Mouse (Mus musculus) MEL (cell line): ENCODE data around the gene Smc4. TPM values are rescaled to one million over a fixed set of nuclear protein-coding genes. Genes with fewer than 3 reads are reported as not detected.
A peak's percentile ranks its signal among the peaks of the same experiment; 100 is the strongest.

ENCODE experiments used
- DNase-seq: peaks from one replicate; pipeline ENCODE4 v3.0.0; 2011; ENCODE audit warnings: low read depth, low spot score
- H3K27ac ChIP-seq: 2 replicates; pipeline ENCODE4 v1.5.1; 2012; ENCODE audit warnings: low read depth, mild to moderate bottlenecking, control low read depth, low read length, moderate library complexity; ENCODE audit not compliant: control insufficient read depth
- H3K27me3 ChIP-seq, 2 experiments: fragments of 150-350 bp in 1 of 2; sonication (generic) in 1 of 2; 2 replicates each; pipeline ENCODE4 v1.6.1; 2012; ENCODE audit warnings: low read length in 2 of 2, mild to moderate bottlenecking in 2 of 2, improper control_type of control experiment in 1 of 2, moderate library complexity in 1 of 2; ENCODE audit not compliant: insufficient read depth in 2 of 2, control insufficient read depth in 1 of 2
- H3K36me3 ChIP-seq, 2 experiments: 2 replicates each; pipeline ENCODE4 v1.6.1; 2012 to 2014; ENCODE audit warnings: low read length in 2 of 2, improper control_type of control experiment in 1 of 2, inconsistent platforms in 1 of 2, mild to moderate bottlenecking in 1 of 2; ENCODE audit not compliant: insufficient read depth in 2 of 2, control insufficient read depth in 1 of 2
- H3K4me1 ChIP-seq, 2 experiments: fragments of 150-350 bp in 1 of 2; sonication (generic) in 1 of 2; 2 replicates each; pipeline ENCODE4 v1.6.1; 2012; ENCODE audit warnings: low read length in 2 of 2, improper control_type of control experiment in 1 of 2, mild to moderate bottlenecking in 1 of 2; ENCODE audit not compliant: insufficient read depth in 2 of 2, control insufficient read depth in 1 of 2
- H3K4me3 ChIP-seq, 2 experiments: fragments of 150-350 bp in 1 of 2; sonication (generic) in 1 of 2; 2 replicates each; pipeline ENCODE4 v1.5.1; 2012; ENCODE audit warnings: low read depth in 2 of 2, low read length in 2 of 2, mild to moderate bottlenecking in 2 of 2, moderate library complexity in 2 of 2, control low read depth in 1 of 2, improper control_type of control experiment in 1 of 2; ENCODE audit not compliant: control insufficient read depth in 1 of 2, insufficient read depth in 1 of 2
- H3K79me2 ChIP-seq: 2 replicates; pipeline ENCODE4 v1.6.1; 2012; ENCODE audit warnings: mild to moderate bottlenecking, low read length, moderate library complexity; ENCODE audit not compliant: control insufficient read depth, poor library complexity, insufficient read depth
- H3K9ac ChIP-seq: 2 replicates; pipeline ENCODE4 v1.6.1; 2012; ENCODE audit warnings: low read depth, mild to moderate bottlenecking, control low read depth, low read length, moderate library complexity; ENCODE audit not compliant: control insufficient read depth, poor library complexity, severe bottlenecking
- H3K9me3 ChIP-seq: fragments of 150-350 bp; sonication (generic); replicated peaks from 2 replicates; pipeline ENCODE4 v1.6.1; 2012; ENCODE audit warnings: mild to moderate bottlenecking, low read length, improper control_type of control experiment, moderate library complexity; ENCODE audit not compliant: insufficient read depth
- CHD1 ChIP-seq: IDR thresholded peaks from 2 replicates; pipeline ENCODE4 v1.6.1; 2012; ENCODE audit warnings: low read depth, mild to moderate bottlenecking, inconsistent platforms, low read length, improper control_type of control experiment
- CTCF ChIP-seq, 3 experiments: IDR thresholded peaks in 2 of 3; conservative IDR thresholded peaks in 1 of 3; 2 replicates each; pipeline ENCODE4 v1.5.1; 2011 to 2012; ENCODE audit warnings: low read length in 3 of 3, low read depth in 2 of 3, mild to moderate bottlenecking in 2 of 3, improper control_type of control experiment in 1 of 3, inconsistent platforms in 1 of 3, mixed read lengths in 1 of 3, moderate library complexity in 1 of 3; ENCODE audit not compliant: control insufficient read depth in 1 of 3, insufficient read depth in 1 of 3, poor library complexity in 1 of 3, severe bottlenecking in 1 of 3
- EP300 ChIP-seq, 2 experiments: IDR thresholded peaks; 2 replicates each; pipeline ENCODE4 v1.6.1; 2011; ENCODE audit warnings: improper control_type of control experiment in 2 of 2, low read length in 2 of 2, low read depth in 1 of 2, mild to moderate bottlenecking in 1 of 2
- GATA1 ChIP-seq: IDR thresholded peaks from 2 replicates; pipeline ENCODE4 v1.6.1; 2011; ENCODE audit warnings: low read depth, low read length, improper control_type of control experiment
- KAT2A ChIP-seq: conservative IDR thresholded peaks from 2 replicates; pipeline ENCODE4 v1.6.1; 2012; ENCODE audit warnings: low read depth, low read length, improper control_type of control experiment, inconsistent platforms
- MAFK ChIP-seq: IDR thresholded peaks from 2 replicates; pipeline ENCODE4 v1.6.1; 2011; ENCODE audit warnings: low read depth, mild to moderate bottlenecking, low read length, improper control_type of control experiment, borderline replicate concordance
- MEF2A ChIP-seq: IDR thresholded peaks from 2 replicates; pipeline ENCODE4 v1.6.1; 2014; ENCODE audit warnings: low read depth, mild to moderate bottlenecking, inconsistent platforms, low read length, improper control_type of control experiment; ENCODE audit not compliant: poor library complexity, insufficient replicate concordance, severe bottlenecking; ENCODE audit errors: extremely low read depth
- MXI1 ChIP-seq: IDR thresholded peaks from 2 replicates; pipeline ENCODE4 v1.6.1; 2011; ENCODE audit warnings: mild to moderate bottlenecking, low read depth, low read length, improper control_type of control experiment
- NRF1 ChIP-seq: IDR thresholded peaks from 2 replicates; pipeline ENCODE4 v1.6.1; 2014; ENCODE audit warnings: low read depth, mild to moderate bottlenecking, inconsistent platforms, low read length, improper control_type of control experiment, moderate library complexity; ENCODE audit not compliant: poor library complexity, insufficient read depth, severe bottlenecking
- RCOR1 ChIP-seq: IDR thresholded peaks from 2 replicates; pipeline ENCODE4 v1.6.1; 2012; ENCODE audit warnings: low read depth, mild to moderate bottlenecking, inconsistent platforms, low read length, improper control_type of control experiment
- TAL1 ChIP-seq: IDR thresholded peaks from 2 replicates; pipeline ENCODE4 v1.6.1; 2012; ENCODE audit warnings: mild to moderate bottlenecking, inconsistent platforms, low read length, moderate library complexity, mixed read lengths
- USF2 ChIP-seq, 2 experiments: IDR thresholded peaks; 2 replicates each; pipeline ENCODE4 v1.6.1; 2011 to 2012; ENCODE audit warnings: improper control_type of control experiment in 2 of 2, low read length in 2 of 2, borderline replicate concordance in 1 of 2, inconsistent platforms in 1 of 2, low read depth in 1 of 2, mild to moderate bottlenecking in 1 of 2; ENCODE audit not compliant: insufficient read depth in 1 of 2
- ZNF384 ChIP-seq: IDR thresholded peaks from 2 replicates; pipeline ENCODE4 v1.6.1; 2012; ENCODE audit warnings: low read depth, mild to moderate bottlenecking, inconsistent platforms, low read length, improper control_type of control experiment
- polyA plus RNA-seq, 2 experiments: library from polyadenylated mRNA; stranded (reverse) in 1 of 2; unstranded in 1 of 2; fragments of >175 nt in 1 of 2; fragments of >200 nt in 1 of 2; gene quantifications; 2 replicates each; pipeline versions ENCODE4 v1.2.1 to v1.2.4; 2012; ENCODE audit warnings: low replicate concordance in 2 of 2, low read depth in 1 of 2; ENCODE audit not compliant: insufficient read length in 2 of 2, insufficient read depth in 1 of 2, missing spikeins in 1 of 2
- total RNA-seq: library from RNA; depleted of rRNA; stranded (reverse); fragments of 300-350 nt; gene quantifications from 2 replicates; pipeline ENCODE4 v1.2.3, GENCODE M21; 2012

Smc4 gene
- total and polyA plus RNA-seq, 3 experiments, result 75.9 to 1,112 (median 88.7) TPM

- H3K27ac ChIP-seq, result peak overlapping the region; percentile 85
- peak overlapping the region; percentile 91 for H3K9ac ChIP-seq
- H3K4me1 ChIP-seq, result peaks cover 2 to 23% of the 10 kb centered on the region in 2 experiments; a peak in 2 of 4 replicates
- peak overlapping the region; percentile 81 to 95 for H3K4me3 ChIP-seq
- H3K36me3 ChIP-seq, result peaks cover 24 to 25% of the 10 kb centered on the region in 2 experiments
- H3K9me3 ChIP-seq, result no peaks in the 10 kb centered on the region
- TF ChIP-seq MEF2A (no peak), MXI1 (peak; percentile 48; the same call in 1 of the 2 replicates), ZNF384 (no peak), USF2 (IDR thresholded peaks at IDR 0.05; ENCODE audit: borderline replicate concordance in 1 of 2, insufficient read depth in 1 of 2, low read depth in 1 of 2, low read length in 2 of 2) (no peak), CTCF (IDR thresholded peaks at IDR 0.05 in 2 of 3, conservative IDR thresholded peaks at IDR 0.05 in 1 of 3; ENCODE audit: control insufficient read depth in 1 of 3, insufficient read depth in 1 of 3, low read depth in 2 of 3, low read length in 3 of 3, poor library complexity in 1 of 3, severe bottlenecking in 1 of 3) (no peak), TAL1 (no peak)
- TF ChIP-seq, all 39 proteins: peak for 1
- peak; percentile 66 for DNase-seq
- no peaks in the 10 kb centered on the region for H3K27me3 ChIP-seq
- peaks cover 43% of the 10 kb centered on the region for H3K79me2 ChIP-seq
Measured at GRCm38 (mm10) chr3:69005338-69006245, 1.1 kb downstream of the Smc4 start.

GRCm38 (mm10) chr3:69006246-69006760 lies 1.8 kb downstream of the Smc4 start:
- Histone ChIP-seq H3K27ac (peak overlapping the region; percentile 85), H3K9me3 (no peaks in the 10 kb centered on the region), H3K79me2 (peaks cover 43% of the 10 kb centered on the region)
- DNase-seq, result peak; percentile 56
- TF ChIP-seq CTCF (IDR thresholded peaks at IDR 0.05 in 2 of 3, conservative IDR thresholded peaks at IDR 0.05 in 1 of 3; ENCODE audit: control insufficient read depth in 1 of 3, insufficient read depth in 1 of 3, low read depth in 2 of 3, low read length in 3 of 3, poor library complexity in 1 of 3, severe bottlenecking in 1 of 3) (no peak), KAT2A (no peak), MAFK (no peak)
- TF ChIP-seq, all 39 proteins: peak for 0
- no peaks in the 10 kb centered on the region for H3K27me3 ChIP-seq
- H3K4me3 ChIP-seq, result peak overlapping the region; percentile 81 to 95
- peak overlapping the region; percentile 91 for H3K9ac ChIP-seq
- H3K36me3 ChIP-seq, result peaks cover 24 to 30% of the 10 kb centered on the region in 2 experiments
- peaks cover 2 to 30% of the 10 kb centered on the region in 2 experiments; a peak in 2 of 4 replicates for H3K4me1 ChIP-seq

GRCm38 (mm10) chr3:69008873-69009272 lies 4.3 kb downstream of the Smc4 start:
- H3K36me3 ChIP-seq, result peaks cover 31 to 53% of the 10 kb centered on the region in 2 experiments
- peak overlapping the region in 1 of 2 experiments; percentile 27; a peak in 1 of 4 replicates for H3K4me3 ChIP-seq
- TF ChIP-seq NRF1 (no peak), GATA1 (peak; percentile 26; the same call in 1 of the 2 replicates), EP300 (IDR thresholded peaks at IDR 0.05; ENCODE audit: low read depth in 1 of 2, low read length in 2 of 2) (peak; percentile 26 to 55; a peak in 1 of 4 replicates), CHD1 (no peak), RCOR1 (0 out of 2 replicates have a peak, but pooled peaks have one; percentile 6)
- TF ChIP-seq, all 39 proteins: peak for 3
- H3K79me2 ChIP-seq, result peaks cover 46% of the 10 kb centered on the region
- H3K27ac ChIP-seq, result no peak overlapping the region
- H3K4me1 ChIP-seq, result peaks cover 0 to 33% of the 10 kb centered on the region in 2 experiments; a peak in 2 of 4 replicates
- H3K9me3 ChIP-seq, result no peaks in the 10 kb centered on the region
- DNase-seq, result peak; percentile 47
- H3K27me3 ChIP-seq, result no peaks in the 10 kb centered on the region
- H3K9ac ChIP-seq, result no peak overlapping the region
